ENCODE assay signal across 29 mouse cellular contexts in the genomic region with DNA sequence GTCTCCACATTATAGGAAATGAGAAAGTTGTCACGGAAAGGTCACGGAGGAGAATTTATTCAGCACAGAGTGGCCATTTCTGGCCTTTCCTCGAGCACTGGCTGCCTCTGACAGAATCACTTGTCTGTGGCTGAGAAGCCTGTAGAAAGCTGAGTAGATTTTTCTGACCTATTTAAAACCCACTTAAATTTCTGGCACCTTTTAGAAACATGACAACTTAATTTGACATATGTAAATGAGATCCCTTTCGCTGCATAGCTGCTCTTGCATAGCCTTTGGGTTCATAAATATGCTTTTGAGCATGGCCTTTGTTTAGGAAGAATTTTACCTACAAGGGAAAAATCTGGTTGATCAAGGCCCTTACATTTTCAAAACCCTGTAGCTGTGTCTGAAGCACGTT.
DNase-seq lines count a peak whose midpoint lies in the region; ATAC-seq and TF ChIP-seq lines count a peak whose summit lies in the region.
"Had no signal": no experiment of that assay in that cellular context is flagged by ENCODE, and none has a peak within 500 bp of the region (broad histone marks: within the 10 kb centered on the region; RNA-seq: fewer than 3 reads in every experiment).

No protein-coding gene starts in this region.

- TF ChIP-seq CTCF in brain, embryonic 14.5 days (IDR thresholded peaks at IDR 0.05; ENCODE audit: borderline replicate concordance, extremely low read depth, insufficient read depth, insufficient read length), result no peak

- no peak for DNase-seq in forebrain, embryonic 11.5 days (ENCODE audit: low spot score)
- peak; percentile 59 for DNase-seq in brain, embryonic 14.5 days (ENCODE audit: low read depth)
- no peak for DNase-seq in embryonic facial prominence, embryonic 10.5 days (ENCODE audit: low spot score)
- no peak for DNase-seq in B cell, adult 2 months
- DNase-seq: adrenal gland, postnatal 36 days; cerebellum, adult 11-12 months; cerebellum, postnatal 14 days; heart, adult 2 months; heart, postnatal 4 days; kidney, adult 11 months; kidney, postnatal 14 days; lung, embryonic 14.5 days; lung, postnatal 14 days; retina, postnatal 1 day; right cerebral cortex, postnatal 14 days; thymus, adult 18-20 months; thymus, postnatal 36 days had no signal

- H3K4me2 ChIP-seq in forebrain, embryonic 13.5 days, result no peak overlapping the region
- H3K4me2 ChIP-seq in forebrain, embryonic 11.5 days (ENCODE audit: low read depth, low read length, severe bottlenecking), result no peak overlapping the region
- H3K4me2 ChIP-seq in forebrain, embryonic 16.5 days (ENCODE audit: low read length), result no peak overlapping the region
- H3K4me2 ChIP-seq in stomach, embryonic 15.5 days, result no peak overlapping the region
- H3K4me2 ChIP-seq: embryonic facial prominence, embryonic 12.5 days; heart, embryonic 12.5 days; hindbrain, embryonic 14.5 days; limb, embryonic 12.5 days; liver, embryonic 15.5 days; lung, embryonic 14.5 days; midbrain, embryonic 12.5 days; neural tube, embryonic 13.5 days had no signal

- no peak overlapping the region for H3K27ac ChIP-seq in forebrain, embryonic 13.5 days
- no peak overlapping the region for H3K27ac ChIP-seq in forebrain, embryonic 11.5 days (ENCODE audit: low read depth, low read length)
- peak overlapping the region; percentile 27 for H3K27ac ChIP-seq in forebrain, embryonic 16.5 days (ENCODE audit: low read length)
- peak overlapping the region; percentile 44; the same call in 1 of the 2 replicates for H3K27ac ChIP-seq in stomach, embryonic 15.5 days
- no peak overlapping the region for H3K27ac ChIP-seq in embryonic facial prominence, embryonic 10.5 days (replicated peaks)
- H3K27ac ChIP-seq: embryonic facial prominence, embryonic 12.5 days; heart, adult 2 months; hindbrain, embryonic 14.5 days; limb, embryonic 12.5 days; liver, embryonic 15.5 days; midbrain, embryonic 12.5 days; neural tube, embryonic 13.5 days had no signal

- WGBS in forebrain, embryonic 13.5 days, result 57% methylated on average over 5 of the region's 5 CpGs
- 75% methylated on average over 5 of the region's 5 CpGs for WGBS in forebrain, embryonic 11.5 days
- 40% methylated on average over 5 of the region's 5 CpGs for WGBS in forebrain, embryonic 16.5 days
- WGBS in stomach, embryonic 15.5 days, result 63% methylated on average over 5 of the region's 5 CpGs
- 64% methylated on average over 5 of the region's 5 CpGs for WGBS in embryonic facial prominence, embryonic 10.5 days

- no peaks in the 10 kb centered on the region for H3K4me1 ChIP-seq in forebrain, embryonic 13.5 days
- H3K4me1 ChIP-seq in forebrain, embryonic 11.5 days (replicated peaks; ENCODE audit: control insufficient read depth, insufficient read depth, low read length), result no peaks in the 10 kb centered on the region
- H3K4me1 ChIP-seq in forebrain, embryonic 16.5 days (replicated peaks; ENCODE audit: control insufficient read depth, insufficient read depth, low read length), result peaks cover 5% of the 10 kb centered on the region; the same call in 1 of the 2 replicates
- H3K4me1 ChIP-seq in stomach, embryonic 15.5 days, result no peaks in the 10 kb centered on the region
- H3K4me1 ChIP-seq in embryonic facial prominence, embryonic 10.5 days, result no peaks in the 10 kb centered on the region
- H3K4me1 ChIP-seq: embryonic facial prominence, embryonic 12.5 days; heart, embryonic 12.5 days; limb, embryonic 12.5 days; liver, embryonic 15.5 days; neural tube, embryonic 13.5 days had no signal

- no peak overlapping the region for H3K9ac ChIP-seq in forebrain, embryonic 13.5 days
- no peak overlapping the region for H3K9ac ChIP-seq in forebrain, embryonic 11.5 days (ENCODE audit: low read length)
- no peak overlapping the region for H3K9ac ChIP-seq in forebrain, embryonic 16.5 days (replicated peaks; ENCODE audit: low read depth, low read length)
- H3K9ac ChIP-seq in stomach, embryonic 15.5 days, result no peak overlapping the region
- H3K9ac ChIP-seq: embryonic facial prominence, embryonic 12.5 days; heart, embryonic 12.5 days; hindbrain, embryonic 14.5 days; limb, embryonic 12.5 days; liver, embryonic 15.5 days; lung, embryonic 14.5 days; midbrain, embryonic 12.5 days; neural tube, embryonic 13.5 days had no signal

- no peaks in the 10 kb centered on the region for H3K9me3 ChIP-seq in forebrain, embryonic 13.5 days (replicated peaks)
- H3K9me3 ChIP-seq in forebrain, embryonic 11.5 days (ENCODE audit: control insufficient read depth, low read length), result no peaks in the 10 kb centered on the region
- H3K9me3 ChIP-seq in forebrain, embryonic 16.5 days (ENCODE audit: control insufficient read depth, low read length), result no peaks in the 10 kb centered on the region
- no peaks in the 10 kb centered on the region for H3K9me3 ChIP-seq in stomach, embryonic 15.5 days
- H3K9me3 ChIP-seq in embryonic facial prominence, embryonic 10.5 days, result no peaks in the 10 kb centered on the region
- H3K9me3 ChIP-seq: embryonic facial prominence, embryonic 12.5 days; heart, embryonic 12.5 days; limb, embryonic 12.5 days; liver, embryonic 15.5 days; midbrain, embryonic 12.5 days; neural tube, embryonic 13.5 days had no signal

- ATAC-seq in forebrain, embryonic 13.5 days, result peak; percentile 38; the same call in 1 of the 2 replicates
- no peak for ATAC-seq in forebrain, embryonic 11.5 days (replicated peaks; ENCODE audit: low FRiP score)
- ATAC-seq in forebrain, embryonic 16.5 days, result peak; percentile 67
- no peak for ATAC-seq in stomach, embryonic 15.5 days (ENCODE audit: insufficient read depth, low FRiP score, low read depth)
- ATAC-seq: inflammation-experienced regulatory T-cells, adult 6 months had no signal

- no peaks in the 10 kb centered on the region for H3K27me3 ChIP-seq in forebrain, embryonic 13.5 days
- no peaks in the 10 kb centered on the region for H3K27me3 ChIP-seq in forebrain, embryonic 11.5 days (ENCODE audit: control insufficient read depth, insufficient read depth, low read length)
- no peaks in the 10 kb centered on the region for H3K27me3 ChIP-seq in forebrain, embryonic 16.5 days (replicated peaks; ENCODE audit: control insufficient read depth, insufficient read depth, low read length)
- H3K27me3 ChIP-seq in stomach, embryonic 15.5 days (replicated peaks), result no peaks in the 10 kb centered on the region
- H3K27me3 ChIP-seq in embryonic facial prominence, embryonic 10.5 days (replicated peaks; ENCODE audit: low read depth, poor library complexity, severe bottlenecking), result no peaks in the 10 kb centered on the region
- H3K27me3 ChIP-seq: embryonic facial prominence, embryonic 12.5 days; heart, embryonic 12.5 days; limb, embryonic 12.5 days; liver, embryonic 15.5 days; midbrain, embryonic 12.5 days; neural tube, embryonic 13.5 days had no signal

- no peaks in the 10 kb centered on the region for H3K36me3 ChIP-seq in forebrain, embryonic 13.5 days (ENCODE audit: poor library complexity, severe bottlenecking)
- H3K36me3 ChIP-seq in forebrain, embryonic 11.5 days (ENCODE audit: control insufficient read depth, insufficient read depth, low read length), result no peaks in the 10 kb centered on the region
- no peaks in the 10 kb centered on the region for H3K36me3 ChIP-seq in forebrain, embryonic 16.5 days (ENCODE audit: control insufficient read depth, insufficient read depth)
- H3K36me3 ChIP-seq in stomach, embryonic 15.5 days, result no peaks in the 10 kb centered on the region
- no peaks in the 10 kb centered on the region for H3K36me3 ChIP-seq in embryonic facial prominence, embryonic 10.5 days (replicated peaks)
- H3K36me3 ChIP-seq: embryonic facial prominence, embryonic 12.5 days; heart, embryonic 12.5 days; limb, embryonic 12.5 days; liver, embryonic 15.5 days; midbrain, embryonic 12.5 days; neural tube, embryonic 13.5 days had no signal

- H3K4me3 ChIP-seq in forebrain, embryonic 13.5 days, result no peak overlapping the region
- H3K4me3 ChIP-seq in forebrain, embryonic 11.5 days (ENCODE audit: low read depth, low read length), result no peak overlapping the region
- no peak overlapping the region for H3K4me3 ChIP-seq in forebrain, embryonic 16.5 days (replicated peaks; ENCODE audit: low read length)
- H3K4me3 ChIP-seq in stomach, embryonic 15.5 days (replicated peaks), result no peak overlapping the region
- no peak overlapping the region for H3K4me3 ChIP-seq in embryonic facial prominence, embryonic 10.5 days
- H3K4me3 ChIP-seq: embryonic facial prominence, embryonic 12.5 days; heart, adult 2 months; heart, embryonic 12.5 days; limb, embryonic 12.5 days; liver, embryonic 15.5 days; midbrain, embryonic 12.5 days; myocyte; neural tube, embryonic 13.5 days had no signal

- TF ChIP-seq POLR2A in brain, embryonic 14.5 days (IDR thresholded peaks at IDR 0.05; ENCODE audit: borderline replicate concordance, extremely low read depth, insufficient read depth, insufficient read length, poor library complexity, severe bottlenecking), result no peak

Comparison
In these comparisons a context has a peak if more than half of its experiments do, and no peak if none do; other contexts are left out.
1. ATAC-seq: peak in forebrain, embryonic 13.5 days (single experiment) and forebrain, embryonic 16.5 days (single experiment); none in forebrain, embryonic 11.5 days (single experiment) and stomach, embryonic 15.5 days (single experiment).
2. H3K27ac ChIP-seq: peak in forebrain, embryonic 16.5 days (single experiment) and stomach, embryonic 15.5 days (single experiment); none in forebrain, embryonic 13.5 days (single experiment), forebrain, embryonic 11.5 days (single experiment) and embryonic facial prominence, embryonic 10.5 days (single experiment).